Mouse (Mus musculus): ENCODE data around the gene Asdurf.

GRCm38 (mm10) chr1:53388762-53389161 lies 36.3 kb upstream of the Asdurf start:
- TF ChIP-seq CTCF (IDR thresholded peaks at IDR 0.05; ENCODE audit: control insufficient read depth, insufficient read depth, low read length) (no peak), POLR2A (IDR thresholded peaks at IDR 0.05; ENCODE audit: borderline replicate concordance, control insufficient read depth, low read depth, low read length) (no peak)

Measured in bone marrow, adult 2 months (tissue).